Mouse (Mus musculus): ENCODE data around the gene Mgat2. TPM values are rescaled to one million over a fixed set of nuclear protein-coding genes. Genes with fewer than 3 reads are reported as not detected.
A peak's percentile ranks its signal among the peaks of the same experiment; 100 is the strongest.

Gene Mgat2
- total and polyA plus RNA-seq, 3 experiments, result 40.9 to 65.3 TPM; not detected in 1

GRCm38 (mm10) chr12:69157107-69157506 lies 26.9 kb upstream of the Mgat2 start:
- peak overlapping the region; percentile 99 for H3K9ac ChIP-seq (ENCODE audit: control insufficient read depth, low read depth, low read length, poor library complexity, severe bottlenecking)
- no peak for DNase-seq (ENCODE audit: low read depth, low spot score)

GRCm38 (mm10) chr12:69158366-69158764 lies 25.6 kb upstream of the Mgat2 start:
- Histone ChIP-seq H3K9me3 (replicated peaks; ENCODE audit: insufficient read depth, low read length) (no peaks in the 10 kb centered on the region), H3K27ac (ENCODE audit: control insufficient read depth, low read depth, low read length) (peak overlapping the region; percentile 93), H3K4me3 (ENCODE audit: control insufficient read depth in 1 of 2, insufficient read depth in 1 of 2, low read depth in 2 of 2, low read length in 2 of 2) (peak overlapping the region; percentile 87 to 100), H3K9ac (ENCODE audit: control insufficient read depth, low read depth, low read length, poor library complexity, severe bottlenecking) (peak overlapping the region; percentile 99), H3K36me3 (ENCODE audit: control insufficient read depth in 1 of 2, insufficient read depth in 2 of 2, low read length in 2 of 2) (peaks cover 8 to 18% of the 10 kb centered on the region in 2 experiments), H3K4me1 (ENCODE audit: control insufficient read depth in 1 of 2, insufficient read depth in 2 of 2, low read length in 2 of 2) (peaks cover 0 to 11% of the 10 kb centered on the region in 2 experiments; a peak in 3 of 4 replicates), H3K79me2 (ENCODE audit: control insufficient read depth, insufficient read depth, low read length, poor library complexity) (peaks cover 11% of the 10 kb centered on the region), H3K27me3 (ENCODE audit: control insufficient read depth in 1 of 2, insufficient read depth in 2 of 2, low read length in 2 of 2) (no peaks in the 10 kb centered on the region)
- peak; percentile 55 for DNase-seq (ENCODE audit: low read depth, low spot score)
- TF ChIP-seq CHD1 (IDR thresholded peaks at IDR 0.05; ENCODE audit: low read depth, low read length) (peak; percentile 58), ZKSCAN1 (IDR thresholded peaks at IDR 0.05; ENCODE audit: low read depth, low read length) (no peak)

More at GRCm38 (mm10) chr12:69157107-69157506, 26.9 kb upstream of the Mgat2 start:
- Histone ChIP-seq H3K4me3 (ENCODE audit: control insufficient read depth in 1 of 2, insufficient read depth in 1 of 2, low read depth in 2 of 2, low read length in 2 of 2) (peak overlapping the region in 1 of 2 experiments; percentile 100; a peak in 2 of 4 replicates), H3K4me1 (ENCODE audit: control insufficient read depth in 1 of 2, insufficient read depth in 2 of 2, low read length in 2 of 2) (peaks cover 0 to 7% of the 10 kb centered on the region in 2 experiments; a peak in 3 of 4 replicates), H3K36me3 (ENCODE audit: control insufficient read depth in 1 of 2, insufficient read depth in 2 of 2, low read length in 2 of 2) (peaks cover 8 to 17% of the 10 kb centered on the region in 2 experiments), H3K9me3 (replicated peaks; ENCODE audit: insufficient read depth, low read length) (no peaks in the 10 kb centered on the region), H3K27ac (ENCODE audit: control insufficient read depth, low read depth, low read length) (peak overlapping the region; percentile 93), H3K79me2 (ENCODE audit: control insufficient read depth, insufficient read depth, low read length, poor library complexity) (peaks cover 11% of the 10 kb centered on the region), H3K27me3 (ENCODE audit: control insufficient read depth in 1 of 2, insufficient read depth in 2 of 2, low read length in 2 of 2) (no peaks in the 10 kb centered on the region)
- TF ChIP-seq ZNF384 (IDR thresholded peaks at IDR 0.05; ENCODE audit: low read depth, low read length), result no peak
- TF ChIP-seq MYC (IDR thresholded peaks at IDR 0.05; ENCODE audit: low read depth, low read length), result no peak
- no peak for TF ChIP-seq CHD2 (IDR thresholded peaks at IDR 0.05; ENCODE audit: low read length)
- no peak for TF ChIP-seq TCF12 (IDR thresholded peaks at IDR 0.05; ENCODE audit: low read depth, low read length)
- TF ChIP-seq SMC3 (IDR thresholded peaks at IDR 0.05; ENCODE audit: low read depth, low read length), result no peak
- TF ChIP-seq GATA1 (IDR thresholded peaks at IDR 0.05; ENCODE audit: low read depth, low read length), result no peak
- TF ChIP-seq TBP (IDR thresholded peaks at IDR 0.05; ENCODE audit: low read depth, low read length), result 0 out of 2 replicates have a peak, but pooled peaks have one; percentile 5
- TF ChIP-seq BHLHE40 (IDR thresholded peaks at IDR 0.05; ENCODE audit: borderline replicate concordance, low read depth, low read length), result no peak
- TF ChIP-seq CHD1 (IDR thresholded peaks at IDR 0.05; ENCODE audit: low read depth, low read length), result 0 out of 2 replicates have a peak, but pooled peaks have one; percentile 34
- peak; percentile 4 to 48; a peak in 2 of 4 replicates for TF ChIP-seq POLR2A (IDR thresholded peaks at IDR 0.05; ENCODE audit: control insufficient read depth in 1 of 2, insufficient read depth in 1 of 2, low read depth in 1 of 2, low read length in 2 of 2, poor library complexity in 1 of 2)
- no peak for TF ChIP-seq POLR2AphosphoS5 (IDR thresholded peaks at IDR 0.05; ENCODE audit: borderline replicate concordance, low read depth, low read length)
- TF ChIP-seq POLR2AphosphoS2 (IDR thresholded peaks at IDR 0.05; ENCODE audit: low read length), result peak; percentile 20; the same call in 1 of the 2 replicates
- no peak for TF ChIP-seq CTCF (IDR thresholded peaks at IDR 0.05 in 2 of 3, conservative IDR thresholded peaks at IDR 0.05 in 1 of 3; ENCODE audit: control insufficient read depth in 1 of 3, insufficient read depth in 1 of 3, low read depth in 2 of 3, low read length in 3 of 3, poor library complexity in 1 of 3, severe bottlenecking in 1 of 3)
